Mouse (Mus musculus) kidney, embryonic 15.5 days (tissue): Measurements from ENCODE around the gene Marc2. TPM values are rescaled to one million over a fixed set of nuclear protein-coding genes. Genes with fewer than 3 reads are reported as not detected.

Source experiments
- ATAC-seq: fragments of 200-750 bp; cut with Nextera tagmentation; replicated peaks from 2 replicates; pipeline ENCODE4 v1.8.0; 2017; ENCODE audit warnings: moderate TSS enrichment; ENCODE audit not compliant: low FRiP score
- H3K27ac ChIP-seq: fragments of 300-500 bp; sonication (generic); 2 replicates; pipeline ENCODE4 v1.5.1; 2015; ENCODE audit warnings: mild to moderate bottlenecking, inconsistent platforms
- H3K27me3 ChIP-seq: fragments of 300-500 bp; sonication (generic); 2 replicates; pipeline ENCODE4 v1.6.1; 2015; ENCODE audit warnings: inconsistent platforms
- H3K36me3 ChIP-seq: fragments of 300-500 bp; sonication (generic); 2 replicates; pipeline ENCODE4 v1.6.1; 2015; ENCODE audit warnings: inconsistent platforms
- H3K4me1 ChIP-seq: fragments of 300-500 bp; sonication (generic); 2 replicates; pipeline ENCODE4 v1.6.1; 2015; ENCODE audit warnings: inconsistent platforms
- H3K4me2 ChIP-seq: fragments of 300-500 bp; sonication (generic); 2 replicates; pipeline ENCODE4 v1.6.1; 2015; ENCODE audit warnings: moderate library complexity, mild to moderate bottlenecking, inconsistent platforms
- H3K4me3 ChIP-seq: fragments of 300-500 bp; sonication (generic); replicated peaks from 2 replicates; pipeline ENCODE4 v1.5.1; 2015; ENCODE audit warnings: mild to moderate bottlenecking, inconsistent platforms
- H3K9ac ChIP-seq: fragments of 300-500 bp; sonication (generic); 2 replicates; pipeline ENCODE4 v1.6.1; 2015; ENCODE audit warnings: mild to moderate bottlenecking, inconsistent platforms
- H3K9me3 ChIP-seq: fragments of 300-500 bp; sonication (generic); replicated peaks from 2 replicates; pipeline ENCODE4 v1.6.1; 2016; ENCODE audit warnings: inconsistent platforms
- WGBS: fragments of 180-500 bp; shearing (Covaris S2); methylation state at CpG from one replicate; pipeline ENCODE4 v1.1.7; 2015; ENCODE audit warnings: mixed read lengths; 5-methylcytosine and 5-hydroxymethylcytosine counted together
- polyA plus RNA-seq: library from polyadenylated mRNA; unstranded; fragments of >200 nt; fragmentation: Nextera tagmentation; extraction: Ambion mirVana; gene quantifications from 2 replicates; pipeline ENCODE4 v1.2.1, GENCODE M21; 2015

Gene Marc2
- 185 and 196 TPM in 2 replicates for polyA plus RNA-seq

GRCm38 (mm10) chr1:184846092-184846750 lies at the start of gene Marc2:
Gene Marc2 (minus strand): TSS chr1:184846451.
- Histone ChIP-seq H3K27ac (peak within 1 kb of the TSS; percentile 91), H3K9ac (peak within 1 kb of the TSS; percentile 89)

GRCm38 (mm10) chr1:184891998-184892397 lies 45.7 kb upstream of the Marc2 start:
- WGBS, result 71% methylated on average over 3 of the region's 3 CpGs
- H3K4me1 ChIP-seq, result no peaks in the 10 kb centered on the region
- H3K27ac ChIP-seq, result no peak overlapping the region
- no peaks in the 10 kb centered on the region; the same call in 1 of the 2 replicates for H3K27me3 ChIP-seq
- H3K9ac ChIP-seq, result no peak overlapping the region
- H3K4me3 ChIP-seq, result no peak overlapping the region
- no peaks in the 10 kb centered on the region for H3K9me3 ChIP-seq
- H3K4me2 ChIP-seq, result no peak overlapping the region
- no peak for ATAC-seq
- H3K36me3 ChIP-seq, result no peaks in the 10 kb centered on the region

More at GRCm38 (mm10) chr1:184846092-184846750, at the start of gene Marc2:
- peak within 1 kb of the TSS; percentile 96 for H3K4me2 ChIP-seq
- H3K27me3 ChIP-seq, result peaks cover 13% of the 10 kb centered on the region
- peak; percentile 16 for ATAC-seq
- 4% methylated on average over 18 of the region's 18 CpGs for WGBS
- no peaks in the 10 kb centered on the region for H3K36me3 ChIP-seq
- H3K9me3 ChIP-seq, result no peaks in the 10 kb centered on the region
- peaks cover 32% of the 10 kb centered on the region for H3K4me1 ChIP-seq
- peak within 1 kb of the TSS; percentile 73 for H3K4me3 ChIP-seq

- WGBS, result 89% methylated on average over 6 of the region's 6 CpGs
- no peak for ATAC-seq
These were observed 43.2 kb upstream of the Marc2 start for GRCm38 (mm10) chr1:184889454-184889853.

GRCm38 (mm10) chr1:184886160-184886559 lies 39.9 kb upstream of the Marc2 start:
- no peak overlapping the region for H3K9ac ChIP-seq
- no peak overlapping the region for H3K27ac ChIP-seq
- H3K4me2 ChIP-seq, result no peak overlapping the region
- no peak for ATAC-seq
- peaks cover 9% of the 10 kb centered on the region; the same call in 1 of the 2 replicates for H3K4me1 ChIP-seq
- H3K4me3 ChIP-seq, result no peak overlapping the region
- H3K36me3 ChIP-seq, result no peaks in the 10 kb centered on the region
- peaks cover 39% of the 10 kb centered on the region for H3K27me3 ChIP-seq
- H3K9me3 ChIP-seq, result no peaks in the 10 kb centered on the region
- WGBS, result 66% methylated on average over 1 of the region's 1 CpGs

More at GRCm38 (mm10) chr1:184889454-184889853, 43.2 kb upstream of the Marc2 start:
- no peaks in the 10 kb centered on the region for H3K36me3 ChIP-seq
- no peak overlapping the region for H3K27ac ChIP-seq
- H3K4me3 ChIP-seq, result no peak overlapping the region
- peaks cover 6% of the 10 kb centered on the region; the same call in 1 of the 2 replicates for H3K27me3 ChIP-seq
- no peak overlapping the region for H3K9ac ChIP-seq
- H3K9me3 ChIP-seq, result no peaks in the 10 kb centered on the region
- no peaks in the 10 kb centered on the region for H3K4me1 ChIP-seq
- H3K4me2 ChIP-seq, result no peak overlapping the region

GRCm38 (mm10) chr1:184882281-184883268 lies 36.3 kb upstream of the Marc2 start, which contains the start of gene C130074G19Rik:
Gene C130074G19Rik (minus strand): TSS chr1:184883218.
- Histone ChIP-seq H3K9me3 (no peaks in the 10 kb centered on the region), H3K4me1 (peaks cover 18% of the 10 kb centered on the region), H3K9ac (peak within 1 kb of the TSS; percentile 38), H3K27me3 (peaks cover 44% of the 10 kb centered on the region), H3K36me3 (no peaks in the 10 kb centered on the region), H3K4me3 (peak within 1 kb of the TSS; percentile 50), H3K27ac (no peak within 1 kb of the TSS), H3K4me2 (peak within 1 kb of the TSS; percentile 72)
- 2% methylated on average over 77 of the region's 77 CpGs for WGBS
- peak; percentile 94 for ATAC-seq

GRCm38 (mm10) chr1:184881861-184882260 lies 35.6 kb upstream of the Marc2 start:
- Histone ChIP-seq H3K9me3 (no peaks in the 10 kb centered on the region), H3K9ac (peak overlapping the region; percentile 38; the same call in 1 of the 2 replicates), H3K4me1 (peaks cover 18% of the 10 kb centered on the region), H3K27ac (no peak overlapping the region), H3K4me2 (peak overlapping the region; percentile 72), H3K27me3 (peaks cover 45% of the 10 kb centered on the region), H3K36me3 (no peaks in the 10 kb centered on the region), H3K4me3 (peak overlapping the region; percentile 50)
- 69% methylated on average over 7 of the region's 7 CpGs for WGBS
- ATAC-seq, result no peak

GRCm38 (mm10) chr1:184881211-184881610 lies 35.0 kb upstream of the Marc2 start:
- 89% methylated on average over 5 of the region's 5 CpGs for WGBS
- peaks cover 18% of the 10 kb centered on the region for H3K4me1 ChIP-seq

GRCm38 (mm10) chr1:184878860-184879259 lies 32.6 kb upstream of the Marc2 start:
- no peak overlapping the region for H3K9ac ChIP-seq
- 54% methylated on average over 6 of the region's 6 CpGs for WGBS
- H3K27me3 ChIP-seq, result peaks cover 35% of the 10 kb centered on the region
- H3K4me1 ChIP-seq, result peaks cover 26% of the 10 kb centered on the region
- no peak overlapping the region for H3K4me3 ChIP-seq
- H3K4me2 ChIP-seq, result peak overlapping the region; percentile 3; the same call in 1 of the 2 replicates
- peak overlapping the region; percentile 66 for H3K27ac ChIP-seq
- ATAC-seq, result peak; percentile 58
- H3K9me3 ChIP-seq, result no peaks in the 10 kb centered on the region
- H3K36me3 ChIP-seq, result no peaks in the 10 kb centered on the region

More at GRCm38 (mm10) chr1:184881211-184881610, 35.0 kb upstream of the Marc2 start:
- Histone ChIP-seq H3K36me3 (no peaks in the 10 kb centered on the region), H3K4me3 (peak overlapping the region; percentile 50), H3K27ac (no peak overlapping the region), H3K9ac (peak overlapping the region; percentile 10; the same call in 1 of the 2 replicates), H3K9me3 (no peaks in the 10 kb centered on the region), H3K4me2 (peak overlapping the region; percentile 72), H3K27me3 (peaks cover 47% of the 10 kb centered on the region)
- no peak for ATAC-seq

GRCm38 (mm10) chr1:184877306-184877705 lies 31.1 kb upstream of the Marc2 start:
- no peak overlapping the region for H3K9ac ChIP-seq
- H3K36me3 ChIP-seq, result no peaks in the 10 kb centered on the region
- H3K27ac ChIP-seq, result no peak overlapping the region
- 74% methylated on average over 2 of the region's 2 CpGs for WGBS
- H3K27me3 ChIP-seq, result peaks cover 20% of the 10 kb centered on the region
- no peak for ATAC-seq
- peaks cover 23% of the 10 kb centered on the region for H3K4me1 ChIP-seq
- no peaks in the 10 kb centered on the region for H3K9me3 ChIP-seq
- no peak overlapping the region for H3K4me3 ChIP-seq
- H3K4me2 ChIP-seq, result no peak overlapping the region

GRCm38 (mm10) chr1:184873910-184874309 lies 27.7 kb upstream of the Marc2 start:
- H3K4me2 ChIP-seq, result no peak overlapping the region
- H3K36me3 ChIP-seq, result no peaks in the 10 kb centered on the region
- H3K27me3 ChIP-seq, result peaks cover 3% of the 10 kb centered on the region; the same call in 1 of the 2 replicates
- 80% methylated on average over 11 of the region's 11 CpGs for WGBS
- no peak overlapping the region for H3K27ac ChIP-seq
- H3K9ac ChIP-seq, result no peak overlapping the region
- H3K4me3 ChIP-seq, result no peak overlapping the region
- no peaks in the 10 kb centered on the region for H3K9me3 ChIP-seq
- no peak for ATAC-seq
- peaks cover 44% of the 10 kb centered on the region for H3K4me1 ChIP-seq

- H3K4me2 ChIP-seq, result no peak overlapping the region
- H3K27ac ChIP-seq, result peak overlapping the region; percentile 82
- H3K9me3 ChIP-seq, result no peaks in the 10 kb centered on the region
- no peak overlapping the region for H3K4me3 ChIP-seq
- ATAC-seq, result 0 out of 2 replicates have a peak, but pooled peaks have one; percentile 52
- 67% methylated on average over 7 of the region's 7 CpGs for whole genome bisulfite sequencing
- no peak overlapping the region for H3K9ac ChIP-seq
- no peaks in the 10 kb centered on the region for H3K36me3 ChIP-seq
- H3K4me1 ChIP-seq, result peaks cover 51% of the 10 kb centered on the region
- peaks cover 3% of the 10 kb centered on the region; the same call in 1 of the 2 replicates for H3K27me3 ChIP-seq
These were observed 26.0 kb upstream of the Marc2 start for GRCm38 (mm10) chr1:184872069-184872819.
